In the genomic region with DNA sequence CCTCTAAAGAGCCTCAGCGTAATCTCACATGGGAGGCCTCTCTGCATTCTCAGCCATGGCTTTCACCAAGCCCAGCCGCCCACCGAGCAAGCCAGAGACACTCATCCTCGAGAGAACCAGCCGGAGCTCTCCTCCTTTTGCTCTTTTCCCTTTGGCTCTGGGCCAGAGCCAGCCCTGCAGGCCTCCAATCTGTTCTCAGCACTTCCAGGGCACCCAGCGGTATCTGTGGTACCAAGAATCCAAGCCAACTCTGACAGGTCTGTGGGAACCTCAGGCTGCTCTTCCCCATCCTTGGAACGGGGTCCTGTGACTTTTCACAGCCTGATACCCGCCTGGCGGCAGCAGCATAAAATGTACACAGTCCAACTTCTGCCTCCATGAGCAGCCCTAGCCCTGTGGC, we compare ENCODE assay signal across 14 mouse cellular contexts. TPM values are rescaled to one million over a fixed set of nuclear protein-coding genes. Genes with fewer than 3 reads are reported as not detected.
"Had no signal": no experiment of that assay in that cellular context is flagged by ENCODE, and none has a peak within 500 bp of the region (broad histone marks: within the 10 kb centered on the region; RNA-seq: fewer than 3 reads in every experiment).

No protein-coding gene starts in this region.

- H3K36me3 ChIP-seq: kidney, embryonic 15.5 days; limb, embryonic 12.5 days; liver, embryonic 13.5 days; stomach, embryonic 15.5 days had no signal

- H3K4me1 ChIP-seq: kidney, embryonic 15.5 days; limb, embryonic 12.5 days; liver, embryonic 13.5 days; stomach, embryonic 15.5 days had no signal

- H3K9me3 ChIP-seq: liver, embryonic 13.5 days; stomach, embryonic 15.5 days had no signal

- H3K4me3 ChIP-seq: kidney, embryonic 15.5 days; limb, embryonic 12.5 days; liver, embryonic 13.5 days; stomach, embryonic 15.5 days had no signal

- H3K27ac ChIP-seq: kidney, embryonic 15.5 days; limb, embryonic 12.5 days; liver, embryonic 13.5 days; stomach, embryonic 15.5 days had no signal

- H3K4me2 ChIP-seq: kidney, embryonic 15.5 days; limb, embryonic 12.5 days; liver, embryonic 13.5 days; stomach, embryonic 15.5 days had no signal

- H3K9ac ChIP-seq: kidney, embryonic 15.5 days; limb, embryonic 12.5 days; liver, embryonic 13.5 days; liver, postnatal 0 days; stomach, embryonic 15.5 days had no signal

- ATAC-seq: liver, postnatal 0 days; midbrain, embryonic 16.5 days had no signal

- H3K27me3 ChIP-seq: kidney, embryonic 15.5 days; limb, embryonic 12.5 days; liver, embryonic 13.5 days; stomach, embryonic 15.5 days had no signal

- DNase-seq: kidney, postnatal 14 days; liver; liver, embryonic 13.5 days; liver, postnatal 0 days; right cerebral cortex, postnatal 14 days; thymus, adult 2 months; thymus, postnatal 36 days had no signal

RNA-seq across cellular contexts. Expression of gene Lnp1, which starts 58.7 kb away (rescaled TPM):
- polyA plus RNA-seq: kidney, embryonic 15.5 days; limb, embryonic 12.5 days; liver, embryonic 13.5 days; liver, postnatal 0 days; midbrain, embryonic 16.5 days; neural tube, embryonic 14.5 days; spleen, adult 2 months; stomach, embryonic 15.5 days; testis, adult 2 months; thymus, adult 2 months had no signal
